Comparison of ENCODE assay signal across 11 mouse cellular contexts in genomic region chr13:45511706-45512435, GRCm38 (mm10). TPM values are rescaled to one million over a fixed set of nuclear protein-coding genes. Genes with fewer than 3 reads are reported as not detected.
DNase-seq lines count a peak whose midpoint lies in the region; ATAC-seq and TF ChIP-seq lines count a peak whose summit lies in the region.
"Had no signal": no experiment of that assay in that cellular context is flagged by ENCODE, and none has a peak within 500 bp of the region (broad histone marks: within the 10 kb centered on the region; RNA-seq: fewer than 3 reads in every experiment).

No protein-coding gene starts in this region.

- no peaks in the 10 kb centered on the region for H3K27me3 ChIP-seq in heart, embryonic 10.5 days (ENCODE audit: insufficient read depth, poor library complexity, severe bottlenecking)
- H3K27me3 ChIP-seq in lung, embryonic 14.5 days (ENCODE audit: insufficient read depth, low read length): no peaks in the 10 kb centered on the region
- H3K27me3 ChIP-seq in kidney, embryonic 16.5 days (ENCODE audit: insufficient read depth, low read length): no peaks in the 10 kb centered on the region

- no peak for ATAC-seq in lung, embryonic 14.5 days (ENCODE audit: insufficient read depth)
- no peak for ATAC-seq in kidney, embryonic 16.5 days (ENCODE audit: low FRiP score, low TSS enrichment)
- ATAC-seq in megakaryocyte-erythroid progenitor cell, adult 5-6 weeks (replicated peaks; ENCODE audit: low FRiP score, low TSS enrichment, poor library complexity, severe bottlenecking): peak; percentile 74
- ATAC-seq: CD4-positive, CD25-positive, alpha-beta regulatory T cell, adult 4 months had no signal

- H3K9me3 ChIP-seq in heart, embryonic 10.5 days: no peaks in the 10 kb centered on the region
- no peaks in the 10 kb centered on the region for H3K9me3 ChIP-seq in lung, embryonic 14.5 days (ENCODE audit: low read depth, low read length)
- H3K9me3 ChIP-seq in kidney, embryonic 16.5 days (ENCODE audit: low read length): no peaks in the 10 kb centered on the region
- H3K9me3 ChIP-seq: embryonic facial prominence, embryonic 13.5 days had no signal

- no peak overlapping the region; the same call in 1 of the 2 replicates for H3K4me2 ChIP-seq in lung, embryonic 14.5 days
- H3K4me2 ChIP-seq in kidney, embryonic 16.5 days (replicated peaks; ENCODE audit: low read depth, low read length): no peak overlapping the region
- H3K4me2 ChIP-seq: embryonic facial prominence, embryonic 13.5 days had no signal

- DNase-seq in heart, embryonic 10.5 days (ENCODE audit: low spot score): no peak
- DNase-seq in heart, postnatal 4 days: no peak
- DNase-seq in lung, embryonic 14.5 days: no peak
- DNase-seq in lung, postnatal 14 days: no peak
- no peak for DNase-seq in urinary bladder, postnatal 36 days (ENCODE audit: low spot score in 2 of 2)
- no peak for DNase-seq in B cell, adult 2 months
- DNase-seq: thymus, adult 2 months had no signal

- peaks cover 3% of the 10 kb centered on the region; the same call in 1 of the 2 replicates for H3K36me3 ChIP-seq in heart, embryonic 10.5 days
- no peaks in the 10 kb centered on the region for H3K36me3 ChIP-seq in lung, embryonic 14.5 days (ENCODE audit: insufficient read depth)
- no peaks in the 10 kb centered on the region for H3K36me3 ChIP-seq in kidney, embryonic 16.5 days (ENCODE audit: insufficient read depth, low read length)
- H3K36me3 ChIP-seq: embryonic facial prominence, embryonic 13.5 days had no signal

- H3K9ac ChIP-seq in lung, embryonic 14.5 days: no peak overlapping the region
- no peak overlapping the region for H3K9ac ChIP-seq in kidney, embryonic 16.5 days (replicated peaks; ENCODE audit: low read length)
- H3K9ac ChIP-seq: embryonic facial prominence, embryonic 13.5 days had no signal

- H3K4me1 ChIP-seq in heart, embryonic 10.5 days: peaks cover 81% of the 10 kb centered on the region
- H3K4me1 ChIP-seq in lung, embryonic 14.5 days (ENCODE audit: insufficient read depth): peaks cover 35% of the 10 kb centered on the region
- H3K4me1 ChIP-seq in kidney, embryonic 16.5 days (ENCODE audit: insufficient read depth, low read length): peaks cover 76% of the 10 kb centered on the region

- peak overlapping the region; percentile 93 for H3K27ac ChIP-seq in heart, embryonic 10.5 days
- peak overlapping the region; percentile 52; the same call in 1 of the 2 replicates for H3K27ac ChIP-seq in lung, embryonic 14.5 days (ENCODE audit: low read depth)
- H3K27ac ChIP-seq in kidney, embryonic 16.5 days (ENCODE audit: low read length): peak overlapping the region; percentile 58
- H3K27ac ChIP-seq: embryonic facial prominence, embryonic 13.5 days had no signal

- H3K4me3 ChIP-seq in heart, embryonic 10.5 days: no peak overlapping the region
- no peak overlapping the region for H3K4me3 ChIP-seq in lung, embryonic 14.5 days (ENCODE audit: low read depth, low read length)
- no peak overlapping the region for H3K4me3 ChIP-seq in kidney, embryonic 16.5 days (ENCODE audit: low read length)
- H3K4me3 ChIP-seq: embryonic facial prominence, embryonic 13.5 days had no signal

- no peak for TF ChIP-seq CTCF in lung, embryonic 14.5 days (IDR thresholded peaks at IDR 0.05; ENCODE audit: low read depth)

- 71% methylated on average over 6 of the region's 6 CpGs for WGBS in heart, embryonic 10.5 days
- WGBS in lung, embryonic 14.5 days: 63% methylated on average over 6 of the region's 6 CpGs
- WGBS in kidney, embryonic 16.5 days: 61% methylated on average over 6 of the region's 6 CpGs

RNA-seq across cellular contexts. Expression of gene Gmpr, which starts 4.6 kb away (rescaled TPM):
- polyA plus RNA-seq in heart, embryonic 10.5 days (2016; fragmentation: Nextera tagmentation; extraction: Ambion mirVana): 133 and 207 TPM in 2 replicates
- 100 to 1,000 TPM; 161 to 187 TPM for total RNA-seq in heart, postnatal 4 days (2021)
- 22.9 and 25.3 TPM in 2 replicates for polyA plus RNA-seq in lung, embryonic 14.5 days (2014; fragmentation: Nextera tagmentation; extraction: Ambion mirVana)
- polyA plus RNA-seq in kidney, embryonic 16.5 days (2015; fragmentation: Nextera tagmentation; extraction: Ambion mirVana): 56.6 and 62.4 TPM in 2 replicates
- total RNA-seq in megakaryocyte-erythroid progenitor cell, adult 5-6 weeks (2014; fragmentation: Nextera tagmentation): 1.9 and 7.8 TPM in 2 replicates
- 2.4 and 9.6 TPM in 2 replicates for total RNA-seq in megakaryocyte-erythroid progenitor cell, adult 5-6 weeks (2017)
